Mouse (Mus musculus): ENCODE data around the gene Clec18a.
"Not testable (repeated sequence)": the region's sequence is repeated elsewhere in the genome, so short reads cannot be mapped to it uniquely, and the experiment has no call there.

Gene Clec18a

GRCm38 (mm10) chr8:111092326-111092725 is at the start of gene Clec18a:
Gene Clec18a (minus strand): TSS chr8:111092426.
- not testable (repeated sequence) for DNase-seq (ENCODE audit: low spot score)

DNA sequence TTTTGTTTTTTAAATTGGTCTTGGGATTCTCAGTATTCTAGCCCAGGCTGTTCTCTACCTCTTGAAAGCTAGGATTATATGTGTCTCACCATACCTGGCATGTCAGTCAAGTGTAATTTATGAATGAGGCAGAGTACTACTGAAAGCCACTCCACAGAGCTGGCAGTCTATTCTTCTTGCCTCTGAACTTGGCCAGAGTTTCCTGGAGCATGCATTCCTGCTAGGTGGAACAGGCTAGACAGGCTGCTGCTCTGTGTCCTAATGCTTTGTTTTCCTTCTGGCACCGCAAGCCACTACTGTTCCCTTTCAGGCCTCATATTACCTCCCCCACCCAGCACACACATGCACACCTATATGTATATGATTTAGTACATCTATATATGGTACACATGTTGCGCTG is 38.5 kb upstream of the Clec18a start:
- DNase-seq (ENCODE audit: low spot score) = no peak

GRCm38 (mm10) chr8:111119481-111119880 is 27.3 kb upstream of the Clec18a start:
- DNase-seq (ENCODE audit: low spot score) = no peak

DNA sequence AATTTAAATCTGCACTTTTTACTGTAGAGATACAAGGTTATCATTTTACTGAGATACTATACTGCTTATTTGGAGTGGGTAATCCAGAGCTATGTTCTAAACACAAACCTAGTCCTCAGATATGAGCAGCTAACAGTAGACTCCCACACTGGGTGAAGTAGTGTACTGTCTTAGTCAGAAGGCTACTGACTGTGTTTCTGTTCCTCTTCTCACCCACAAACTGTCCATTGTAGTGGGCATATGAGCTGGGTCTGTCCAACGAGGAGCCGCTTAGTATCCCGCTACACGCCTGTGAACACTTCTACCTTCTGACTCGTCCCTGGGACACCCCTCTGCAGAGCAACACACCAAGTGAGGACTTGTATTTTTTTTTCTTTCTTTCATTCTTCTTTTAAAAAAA is 22.7 kb upstream of the Clec18a start:
- no peak for DNase-seq (ENCODE audit: low spot score)

GRCm38 (mm10) chr8:111094719-111095302 is 2.6 kb upstream of the Clec18a start:
- DNase-seq (ENCODE audit: low spot score) = peak; percentile 14

- DNase-seq (ENCODE audit: low spot score) = peak; percentile 81
Measured at GRCm38 (mm10) chr8:111093865-111094718, 1.9 kb upstream of the Clec18a start, which contains the start of gene Pdpr. Gene Pdpr (plus strand): TSS chr8:111094630.

DNA sequence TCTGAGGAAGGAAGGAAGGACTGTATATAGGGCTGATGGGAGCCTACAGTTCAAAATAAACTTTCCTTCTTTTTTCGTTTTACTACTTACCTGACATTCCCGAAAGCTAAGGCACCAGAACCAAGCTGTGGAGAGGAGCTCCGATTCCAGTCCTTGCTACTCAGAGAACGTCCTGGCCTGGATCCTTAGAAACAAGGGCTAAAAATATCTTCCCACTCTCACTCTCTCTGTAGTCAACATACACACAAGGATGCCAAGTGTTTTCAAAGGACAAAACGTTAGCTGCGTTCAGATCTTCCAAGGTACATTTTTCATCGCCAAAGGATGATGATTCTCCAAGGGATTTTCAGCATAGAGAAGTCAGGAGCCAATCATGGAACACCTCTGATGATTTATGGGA is 520 bp downstream of the Clec18a start:
- DNase-seq (ENCODE audit: low spot score) = no peak

DNA sequence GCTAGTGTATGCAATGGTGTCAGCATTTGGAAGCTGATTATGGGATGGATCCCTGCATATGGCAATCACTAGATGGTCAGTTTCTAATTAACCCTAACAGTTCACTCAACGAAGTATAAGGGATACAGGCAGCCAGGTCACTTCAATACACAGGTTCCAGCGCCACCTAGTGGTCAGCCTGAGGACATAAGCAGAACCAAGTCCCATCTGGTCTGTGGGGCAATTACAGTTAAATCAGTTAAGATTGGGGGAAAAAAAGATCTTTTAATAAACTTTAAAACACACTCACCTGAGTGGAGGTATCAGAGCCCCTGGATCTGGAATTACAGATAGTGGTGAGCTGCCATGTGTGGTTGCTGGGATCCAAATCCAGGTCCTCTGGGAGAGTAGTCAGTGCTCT is 2.1 kb downstream of the Clec18a start:
- DNase-seq (ENCODE audit: low spot score) = peak; percentile 37

DNA sequence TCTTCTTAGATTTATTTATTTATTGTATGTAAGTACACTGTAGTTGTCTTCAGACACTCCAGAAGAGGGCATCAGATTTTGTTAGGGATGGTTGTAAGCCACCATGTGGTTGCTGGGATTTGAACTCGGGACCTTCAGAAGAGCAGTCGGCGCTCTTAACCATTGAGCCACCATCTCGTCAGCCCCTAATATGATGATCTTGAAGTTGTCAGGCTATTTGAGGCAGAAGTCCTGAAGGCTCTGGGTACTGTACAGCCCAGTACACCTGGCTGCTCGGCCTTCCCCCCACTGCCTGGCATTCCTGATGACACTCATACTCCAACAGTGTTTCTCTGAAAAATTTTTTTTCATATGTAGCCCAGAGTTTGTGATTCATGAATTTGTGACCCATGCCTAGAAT is 8.3 kb downstream of the Clec18a start:
- not testable (repeated sequence) for DNase-seq (ENCODE audit: low spot score)

DNA sequence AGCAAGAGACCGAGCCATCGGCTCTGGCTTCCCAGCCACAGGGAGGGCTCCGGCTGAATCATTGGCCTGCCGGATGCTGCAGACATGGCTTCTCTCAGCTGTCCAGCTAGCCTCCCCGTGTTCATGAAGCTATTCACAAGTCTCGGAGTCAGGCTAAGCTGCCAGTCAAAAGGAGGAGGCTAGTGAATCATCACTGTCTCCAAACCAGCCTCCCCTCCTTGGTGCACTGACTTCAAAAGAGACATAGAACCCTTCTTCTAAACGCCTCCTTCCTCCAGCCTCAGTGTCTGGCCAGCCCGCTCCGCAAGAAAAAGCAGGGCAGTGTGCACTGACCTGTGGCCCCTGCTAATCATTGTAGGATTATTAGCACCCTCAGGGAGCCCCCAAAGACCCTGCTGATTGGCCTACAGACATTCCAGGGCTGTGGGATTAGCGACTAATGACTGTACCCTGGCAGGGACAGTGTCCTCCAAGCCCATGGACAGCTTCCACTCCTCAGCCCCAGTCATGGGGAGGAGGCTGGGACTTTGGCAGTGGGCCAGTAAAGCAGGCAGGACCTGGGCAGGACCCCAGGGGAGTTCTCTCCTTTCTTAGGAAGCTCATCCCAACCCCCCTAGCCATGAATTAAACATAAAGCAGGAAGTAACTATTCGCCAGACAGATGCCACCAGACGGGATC is 10.5 kb downstream of the Clec18a start:
- DNase-seq (ENCODE audit: low spot score) = no peak

DNA sequence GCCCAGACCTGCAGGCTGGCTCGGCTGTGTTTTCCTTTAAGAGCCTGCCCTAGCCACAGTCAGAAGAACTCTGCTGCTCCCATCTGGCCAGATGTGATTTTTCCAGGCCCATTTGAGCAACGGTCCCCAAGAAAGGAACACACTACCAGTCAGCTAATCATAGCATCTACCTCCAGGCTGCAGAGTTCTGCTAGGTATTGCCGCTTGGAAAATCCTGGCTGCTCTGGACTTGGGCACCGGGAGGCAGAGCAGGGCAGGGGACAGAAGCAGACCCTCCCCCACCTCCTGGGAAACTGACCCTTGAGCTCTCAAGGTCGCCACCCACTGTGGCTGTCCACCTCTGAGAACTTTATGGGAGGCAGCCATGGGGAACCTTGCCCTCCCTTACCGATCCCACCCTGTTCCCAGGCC is 12.4 kb downstream of the Clec18a start:
- DNase-seq (ENCODE audit: low spot score) = no peak

DNA sequence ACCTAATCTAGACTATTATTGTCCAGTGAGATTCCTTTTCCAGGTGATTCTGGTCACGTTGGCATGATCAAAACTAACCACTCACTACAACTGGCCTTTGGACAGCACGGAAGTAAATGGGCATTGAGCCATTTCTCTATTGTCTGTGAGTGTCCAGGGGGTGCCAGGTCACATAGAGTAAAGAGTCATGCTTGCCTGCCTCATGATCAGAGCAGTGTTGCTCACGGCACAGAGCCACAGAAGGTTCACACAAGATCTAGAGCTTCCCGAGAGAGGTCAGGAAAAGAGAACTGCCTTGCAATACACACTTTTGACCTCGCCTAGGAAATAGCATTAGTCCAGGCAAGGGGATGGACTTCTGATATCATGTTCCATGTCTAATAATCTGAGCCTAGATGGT is 12.8 kb downstream of the Clec18a start:
- no peak for DNase-seq (ENCODE audit: low spot score)

- no peak for DNase-seq (ENCODE audit: low spot score)
Measured at GRCm38 (mm10) chr8:111075926-111076325, 16.3 kb downstream of the Clec18a start.

- not testable (repeated sequence) for DNase-seq (ENCODE audit: low spot score)
Measured at GRCm38 (mm10) chr8:111068660-111069059, 23.6 kb downstream of the Clec18a start.

- DNase-seq (ENCODE audit: low spot score) = no peak
Measured at GRCm38 (mm10) chr8:111067439-111067838, 24.8 kb downstream of the Clec18a start.

GRCm38 (mm10) chr8:111066308-111066707 is 25.9 kb downstream of the Clec18a start:
- DNase-seq (ENCODE audit: low spot score) = no peak

GRCm38 (mm10) chr8:111062893-111063292 is 29.3 kb downstream of the Clec18a start:
- DNase-seq (ENCODE audit: low spot score) = no peak

GRCm38 (mm10) chr8:111062072-111062757 is 30.0 kb downstream of the Clec18a start:
- DNase-seq (ENCODE audit: low spot score) = peak; percentile 93

GRCm38 (mm10) chr8:111061688-111062071 is 30.5 kb downstream of the Clec18a start:
- DNase-seq (ENCODE audit: low spot score) = no peak

- DNase-seq (ENCODE audit: low spot score) = no peak
Measured at GRCm38 (mm10) chr8:111058946-111059572, 33.2 kb downstream of the Clec18a start.

DNA sequence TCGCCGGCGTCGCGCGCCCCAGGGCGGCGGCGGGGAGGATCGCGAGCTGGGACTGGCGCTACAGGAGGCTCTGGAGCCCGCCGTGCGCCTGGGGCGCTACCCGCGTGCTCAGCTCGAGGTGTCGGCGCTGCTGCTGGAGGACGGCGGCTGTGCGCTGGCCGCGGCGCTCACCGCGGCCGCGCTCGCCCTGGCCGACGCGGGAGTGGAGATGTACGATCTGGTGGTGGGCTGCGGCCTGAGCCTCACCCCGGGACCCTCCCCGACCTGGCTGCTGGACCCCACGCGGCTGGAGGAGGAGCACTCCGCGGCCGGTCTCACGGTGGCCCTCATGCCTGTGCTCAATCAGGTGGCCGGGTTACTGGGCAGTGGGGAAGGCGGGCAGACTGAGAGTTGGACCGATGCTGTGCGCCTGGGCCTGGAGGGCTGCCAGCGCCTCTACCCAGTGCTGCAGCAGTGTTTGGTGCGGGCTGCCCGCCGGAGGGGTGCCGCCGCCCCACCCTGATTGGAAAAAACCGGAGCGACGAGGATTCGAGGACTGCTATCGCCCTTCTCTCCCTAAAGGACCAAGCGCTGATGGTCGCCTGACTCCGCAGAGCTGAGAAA is 35.4 kb downstream of the Clec18a start:
- no peak for DNase-seq (ENCODE audit: low spot score)
